Mouse (Mus musculus) midbrain, embryonic 12.5 days (tissue): ENCODE data around the gene Zfp609. TPM values are rescaled to one million over a fixed set of nuclear protein-coding genes. Genes with fewer than 3 reads are reported as not detected.
A peak's percentile ranks its signal among the peaks of the same experiment; 100 is the strongest.

Experiments
- ATAC-seq: fragments of 200-750 bp; cut with Nextera tagmentation; 2 replicates; pipeline ENCODE4 v1.8.0; 2017; ENCODE audit warnings: low read depth, moderate TSS enrichment, moderate library complexity; ENCODE audit not compliant: low FRiP score
- H3K27ac ChIP-seq: fragments of 300-500 bp; sonication (generic); replicated peaks from 2 replicates; pipeline ENCODE4 v1.5.1; 2016; ENCODE audit warnings: mild to moderate bottlenecking
- H3K27me3 ChIP-seq: fragments of 300-500 bp; sonication (generic); 2 replicates; pipeline ENCODE4 v1.6.1; 2016; ENCODE audit warnings: mild to moderate bottlenecking
- H3K36me3 ChIP-seq: fragments of 300-500 bp; sonication (generic); 2 replicates; pipeline ENCODE4 v1.6.1; 2016
- H3K4me1 ChIP-seq: fragments of 300-500 bp; sonication (generic); 2 replicates; pipeline ENCODE4 v1.6.1; 2016
- H3K4me2 ChIP-seq: fragments of 300-500 bp; sonication (generic); replicated peaks from 2 replicates; pipeline ENCODE4 v1.6.1; 2016; ENCODE audit warnings: mild to moderate bottlenecking, moderate library complexity
- H3K4me3 ChIP-seq: fragments of 300-500 bp; sonication (generic); 2 replicates; pipeline ENCODE4 v1.5.1; 2016; ENCODE audit warnings: mild to moderate bottlenecking
- H3K9ac ChIP-seq: fragments of 300-500 bp; sonication (generic); replicated peaks from 2 replicates; pipeline ENCODE4 v1.6.1; 2016; ENCODE audit warnings: mild to moderate bottlenecking, moderate library complexity
- H3K9me3 ChIP-seq: fragments of 300-500 bp; sonication (generic); 2 replicates; pipeline ENCODE4 v1.6.1; 2016; ENCODE audit warnings: mild to moderate bottlenecking
- WGBS: fragments of 180-500 bp; shearing (Covaris S2); methylation state at CpG from one replicate; pipeline ENCODE4 v1.1.7; 2016; 5-methylcytosine and 5-hydroxymethylcytosine counted together
- polyA plus RNA-seq: library from polyadenylated mRNA; unstranded; fragments of >200 nt; fragmentation: Nextera tagmentation; extraction: Ambion mirVana; gene quantifications from 2 replicates; pipeline ENCODE4 v1.2.1, GENCODE M21; 2016

Gene Zfp609
- polyA plus RNA-seq, 1 experiment from 2014 or later: 12.0 TPM

DNA sequence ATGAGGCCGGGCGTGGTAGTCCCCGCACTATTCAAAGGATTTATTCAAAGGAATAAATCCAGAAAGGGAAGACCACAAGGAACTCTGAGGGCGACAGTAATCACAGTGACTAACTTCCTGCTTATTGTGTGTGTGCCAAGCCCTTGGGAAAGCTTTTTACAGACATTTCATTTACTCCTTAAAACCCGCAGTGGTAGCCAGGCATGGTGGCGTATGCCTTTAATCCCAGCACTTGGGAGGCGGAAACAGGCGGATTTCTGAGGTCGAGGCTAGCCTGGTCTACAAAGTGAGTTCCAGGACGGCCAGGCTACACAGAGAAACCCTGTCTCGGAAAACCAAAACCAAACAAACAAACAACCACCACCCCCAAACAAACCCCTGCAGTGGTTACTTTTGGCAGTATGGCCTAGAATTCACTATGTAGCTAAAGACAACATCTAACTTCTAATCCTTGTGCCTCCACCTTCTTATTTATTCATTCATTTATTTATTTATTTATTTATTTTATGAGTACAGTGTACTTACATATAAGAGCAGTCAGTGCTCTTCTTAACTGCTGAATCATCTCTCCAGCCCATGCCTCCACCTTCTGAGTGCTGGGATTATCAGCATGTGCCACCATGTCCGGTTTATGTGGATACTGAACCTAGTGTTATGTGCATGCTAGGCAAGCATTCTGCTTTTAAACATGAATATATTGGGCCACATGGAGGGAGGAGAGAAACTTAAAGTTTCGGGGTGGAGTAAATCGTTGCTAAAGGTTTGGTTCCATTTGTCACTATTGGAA is 86.1 kb downstream of the Zfp609 start:
- 93% methylated on average over 14 of the region's 14 CpGs for WGBS
- no peak overlapping the region for H3K9ac ChIP-seq
- no peaks in the 10 kb centered on the region for H3K27me3 ChIP-seq
- H3K36me3 ChIP-seq: no peaks in the 10 kb centered on the region
- no peaks in the 10 kb centered on the region for H3K9me3 ChIP-seq
- no peak overlapping the region for H3K27ac ChIP-seq
- H3K4me2 ChIP-seq: no peak overlapping the region
- ATAC-seq: no peak
- H3K4me1 ChIP-seq: peaks cover 38% of the 10 kb centered on the region
- no peak overlapping the region for H3K4me3 ChIP-seq

DNA sequence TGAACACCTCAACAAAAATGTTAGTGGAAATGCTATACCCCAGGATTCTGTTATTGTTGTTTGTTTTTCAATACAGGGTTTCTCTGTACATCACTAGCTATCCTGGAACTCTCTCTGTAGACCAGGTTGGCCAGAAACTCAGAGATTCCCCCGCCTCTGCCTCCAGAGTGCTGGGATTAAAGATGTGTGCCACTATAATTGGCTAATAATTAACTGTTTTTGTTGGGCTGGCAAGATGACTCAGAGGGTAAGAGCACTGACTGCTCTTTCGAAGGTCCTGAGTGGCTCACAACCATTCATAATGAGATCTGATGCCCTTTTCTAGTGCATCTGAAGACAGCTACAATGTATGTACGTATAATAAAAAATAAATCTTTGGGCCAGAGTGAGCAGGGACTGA is 92.4 kb downstream of the Zfp609 start:
- no peaks in the 10 kb centered on the region for H3K27me3 ChIP-seq
- H3K9me3 ChIP-seq: no peaks in the 10 kb centered on the region
- no peaks in the 10 kb centered on the region for H3K4me1 ChIP-seq
- no peak overlapping the region for H3K9ac ChIP-seq
- no peak for ATAC-seq
- H3K4me3 ChIP-seq: no peak overlapping the region
- 91% methylated on average over 3 of the region's 3 CpGs for WGBS
- no peak overlapping the region for H3K27ac ChIP-seq
- no peak overlapping the region for H3K4me2 ChIP-seq
- H3K36me3 ChIP-seq: peaks cover 13% of the 10 kb centered on the region

DNA sequence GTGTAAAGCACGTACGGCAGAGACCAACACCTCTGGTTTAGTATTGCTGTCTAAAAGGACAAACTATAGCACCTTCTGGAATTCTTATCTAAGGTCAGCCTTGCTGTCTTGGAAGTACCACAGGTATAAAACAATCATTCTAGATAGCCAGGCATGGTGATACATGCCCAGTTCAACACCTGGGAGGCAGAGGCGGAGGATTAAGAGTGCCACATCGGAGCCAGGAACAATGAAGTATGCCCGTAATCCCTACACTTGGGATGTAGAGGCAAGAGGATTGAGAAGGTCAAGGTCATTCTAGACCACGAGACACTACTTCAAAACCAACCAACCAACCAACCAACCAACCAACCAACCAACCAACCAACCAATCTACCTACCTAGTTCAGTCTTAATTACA is 98.8 kb downstream of the Zfp609 start:
- Histone ChIP-seq H3K4me3 (no peak overlapping the region), H3K27ac (no peak overlapping the region), H3K9me3 (no peaks in the 10 kb centered on the region), H3K36me3 (peaks cover 23% of the 10 kb centered on the region), H3K9ac (no peak overlapping the region), H3K4me2 (no peak overlapping the region), H3K4me1 (peaks cover 32% of the 10 kb centered on the region), H3K27me3 (no peaks in the 10 kb centered on the region)
- no peak for ATAC-seq
- WGBS: 96% methylated on average over 6 of the region's 6 CpGs

DNA sequence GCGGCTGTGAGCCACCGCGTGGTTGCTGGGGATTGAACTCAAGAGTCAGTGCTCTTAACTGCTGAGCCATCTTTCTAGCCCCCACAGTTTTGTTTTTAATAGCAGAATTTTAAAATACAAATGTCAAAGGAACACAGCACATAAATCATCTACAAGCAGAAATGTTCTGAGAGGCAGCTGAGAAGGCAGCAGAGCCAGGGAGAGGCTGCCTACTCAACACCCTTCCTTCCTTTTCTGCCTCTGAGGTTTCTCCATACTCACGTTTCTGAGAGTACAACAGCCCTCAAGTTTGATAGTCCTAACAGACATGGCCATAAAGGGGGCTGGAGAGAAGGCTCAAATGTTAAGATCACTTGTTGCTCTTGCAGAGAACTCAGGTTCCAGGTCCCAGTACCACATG is 99.9 kb downstream of the Zfp609 start:
- ATAC-seq: no peak
- H3K27ac ChIP-seq: no peak overlapping the region
- H3K9me3 ChIP-seq: no peaks in the 10 kb centered on the region
- peaks cover 20% of the 10 kb centered on the region for H3K36me3 ChIP-seq
- H3K4me3 ChIP-seq: no peak overlapping the region
- WGBS: 97% methylated on average over 4 of the region's 4 CpGs
- no peak overlapping the region for H3K9ac ChIP-seq
- H3K27me3 ChIP-seq: no peaks in the 10 kb centered on the region
- no peak overlapping the region for H3K4me2 ChIP-seq
- peaks cover 34% of the 10 kb centered on the region for H3K4me1 ChIP-seq

DNA sequence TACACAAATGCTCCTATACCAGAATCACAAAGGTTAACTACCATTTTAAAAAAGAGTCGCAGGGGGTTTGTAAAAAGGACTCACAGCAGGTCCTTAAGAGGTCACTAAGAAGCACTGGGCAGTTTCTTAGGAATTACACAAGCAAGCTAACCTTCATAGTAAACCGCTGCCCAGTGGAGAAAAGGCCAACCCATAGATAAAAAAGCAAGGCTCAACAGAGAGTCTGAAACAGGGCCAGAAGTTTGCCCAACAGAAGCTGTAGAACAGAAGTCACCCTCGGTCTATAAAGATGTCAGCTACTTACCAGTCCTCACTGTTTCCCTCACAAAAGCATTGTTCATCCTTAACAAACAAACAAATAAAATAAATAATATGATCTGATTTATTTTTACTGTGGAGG is 100.9 kb downstream of the Zfp609 start:
- Histone ChIP-seq H3K36me3 (peaks cover 19% of the 10 kb centered on the region), H3K27ac (no peak overlapping the region), H3K9me3 (no peaks in the 10 kb centered on the region), H3K9ac (no peak overlapping the region), H3K4me3 (no peak overlapping the region), H3K4me1 (peaks cover 44% of the 10 kb centered on the region), H3K27me3 (no peaks in the 10 kb centered on the region), H3K4me2 (no peak overlapping the region)
- ATAC-seq: no peak
- 92% methylated on average over 3 of the region's 3 CpGs for WGBS

DNA sequence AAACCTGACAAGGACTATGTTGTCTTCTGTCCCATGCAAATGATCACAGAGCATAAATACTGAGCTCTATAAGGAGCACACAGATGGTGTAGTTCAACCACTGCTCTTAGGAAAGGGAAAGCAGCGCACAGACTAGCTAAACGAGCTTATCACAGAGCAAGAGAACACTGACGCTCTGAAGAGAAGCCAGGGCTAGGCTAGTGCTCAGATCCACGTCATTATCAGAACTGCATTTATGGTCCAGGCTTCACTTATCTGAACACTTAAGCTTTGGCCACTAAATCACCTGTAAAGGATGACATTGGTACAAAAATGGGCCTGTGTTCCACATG is 102.1 kb downstream of the Zfp609 start:
- peaks cover 13% of the 10 kb centered on the region for H3K36me3 ChIP-seq
- H3K27ac ChIP-seq: peak overlapping the region; percentile 73
- no peaks in the 10 kb centered on the region for H3K27me3 ChIP-seq
- WGBS: 42% methylated on average over 4 of the region's 4 CpGs
- H3K4me3 ChIP-seq: no peak overlapping the region
- peaks cover 49% of the 10 kb centered on the region for H3K4me1 ChIP-seq
- H3K9me3 ChIP-seq: no peaks in the 10 kb centered on the region
- H3K9ac ChIP-seq: 0 out of 2 replicates have a peak overlapping the region, but pooled peaks have one; percentile 24
- H3K4me2 ChIP-seq: 0 out of 2 replicates have a peak overlapping the region, but pooled peaks have one; percentile 21
- no peak for ATAC-seq

DNA sequence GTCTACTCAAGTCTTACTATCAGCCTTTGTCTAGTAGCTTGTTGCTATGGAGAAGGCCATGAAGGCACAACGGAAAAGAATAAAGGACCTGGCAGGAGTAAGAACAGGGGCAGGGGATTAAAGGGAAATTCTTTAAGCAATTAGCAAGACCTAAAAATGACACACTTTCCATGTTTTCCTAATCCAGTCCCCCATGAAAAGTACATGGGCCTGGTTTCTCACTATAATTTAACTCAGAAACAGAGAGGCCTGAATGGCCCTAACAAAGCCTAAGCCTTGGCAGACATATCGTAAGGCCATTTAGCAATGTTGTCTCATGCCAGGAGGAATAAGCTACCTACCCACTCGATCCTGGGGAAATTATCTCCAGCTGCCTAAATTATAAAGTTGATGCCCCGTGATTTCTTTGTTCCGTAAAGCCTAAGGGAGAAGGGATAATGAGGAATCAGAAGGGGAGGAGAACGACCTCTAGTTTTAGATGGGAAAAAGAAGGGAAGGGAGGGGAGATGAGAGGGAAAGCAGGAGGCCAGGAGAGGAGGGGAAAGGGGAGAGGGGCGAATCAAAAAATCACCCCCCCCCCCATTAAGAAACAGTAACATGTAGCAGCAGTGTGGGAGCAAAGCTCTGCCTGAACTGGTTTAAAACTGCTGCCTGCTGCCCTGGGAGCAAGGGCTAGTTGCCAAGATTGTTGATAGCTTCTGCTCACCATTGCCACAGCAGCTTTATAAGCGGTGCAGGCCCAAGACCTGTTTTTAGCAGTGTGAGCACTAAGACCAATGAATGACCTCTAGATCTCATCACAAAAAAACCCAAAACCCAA is 102.7 kb downstream of the Zfp609 start:
- WGBS: 13% methylated on average over 8 of the region's 8 CpGs
- H3K4me2 ChIP-seq: peak overlapping the region; percentile 21; the same call in 1 of the 2 replicates
- peak overlapping the region; percentile 28; the same call in 1 of the 2 replicates for H3K9ac ChIP-seq
- H3K9me3 ChIP-seq: no peaks in the 10 kb centered on the region
- H3K36me3 ChIP-seq: peaks cover 7% of the 10 kb centered on the region
- H3K27ac ChIP-seq: peak overlapping the region; percentile 73
- H3K4me1 ChIP-seq: peaks cover 48% of the 10 kb centered on the region
- H3K27me3 ChIP-seq: no peaks in the 10 kb centered on the region
- ATAC-seq: no peak
- no peak overlapping the region for H3K4me3 ChIP-seq

DNA sequence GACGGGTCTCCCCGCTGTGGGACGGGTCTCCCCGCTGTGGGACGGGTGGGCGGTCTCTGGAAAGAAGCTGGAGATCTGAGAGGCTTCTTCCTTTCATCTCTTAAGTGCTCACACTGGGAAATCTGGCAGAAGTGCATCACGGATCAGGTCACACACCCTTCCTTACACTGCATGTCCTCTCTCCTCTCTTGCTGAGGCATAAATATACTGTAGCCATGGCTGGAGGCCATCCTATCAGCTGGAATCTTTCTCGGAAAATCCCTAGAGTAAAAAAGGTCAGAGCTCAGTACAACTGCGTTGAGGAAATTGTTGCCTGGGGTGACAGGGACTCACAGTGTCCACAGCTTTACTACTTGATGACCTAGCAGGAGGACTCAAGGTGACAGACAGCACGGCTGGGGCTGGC is 106.2 kb downstream of the Zfp609 start:
- peaks cover 41% of the 10 kb centered on the region for H3K4me1 ChIP-seq
- no peaks in the 10 kb centered on the region for H3K9me3 ChIP-seq
- no peak overlapping the region for H3K9ac ChIP-seq
- H3K27ac ChIP-seq: no peak overlapping the region; the same call in 1 of the 2 replicates
- no peaks in the 10 kb centered on the region for H3K27me3 ChIP-seq
- no peaks in the 10 kb centered on the region for H3K36me3 ChIP-seq
- H3K4me2 ChIP-seq: no peak overlapping the region
- ATAC-seq: no peak; the same call in 1 of the 2 replicates
- H3K4me3 ChIP-seq: no peak overlapping the region
- WGBS: 62% methylated on average over 10 of the region's 10 CpGs

DNA sequence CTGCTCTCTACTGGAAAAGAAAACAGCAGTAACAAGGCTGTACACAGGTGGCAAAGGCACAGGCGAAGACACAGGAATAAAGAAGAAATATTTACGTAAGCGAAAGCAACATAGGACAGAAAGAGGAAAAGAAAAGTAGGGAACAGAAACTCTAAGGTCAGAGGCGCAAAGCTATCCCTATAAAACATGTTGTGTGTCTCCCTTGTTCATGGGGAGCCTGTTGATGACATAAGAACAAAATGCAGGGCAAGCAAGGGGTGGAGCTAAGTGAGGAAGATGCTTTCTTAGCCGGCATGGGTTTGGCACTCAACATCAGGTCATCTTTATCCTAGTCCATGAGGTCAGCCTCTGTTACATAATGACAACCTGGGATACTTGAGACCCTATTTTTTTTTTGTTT is 109.2 kb downstream of the Zfp609 start:
- Histone ChIP-seq H3K9me3 (no peaks in the 10 kb centered on the region), H3K27me3 (no peaks in the 10 kb centered on the region), H3K9ac (no peak overlapping the region), H3K4me3 (no peak overlapping the region), H3K4me2 (no peak overlapping the region), H3K4me1 (peaks cover 15% of the 10 kb centered on the region), H3K36me3 (no peaks in the 10 kb centered on the region), H3K27ac (no peak overlapping the region)
- WGBS: 92% methylated on average over 5 of the region's 5 CpGs
- ATAC-seq: no peak

DNA sequence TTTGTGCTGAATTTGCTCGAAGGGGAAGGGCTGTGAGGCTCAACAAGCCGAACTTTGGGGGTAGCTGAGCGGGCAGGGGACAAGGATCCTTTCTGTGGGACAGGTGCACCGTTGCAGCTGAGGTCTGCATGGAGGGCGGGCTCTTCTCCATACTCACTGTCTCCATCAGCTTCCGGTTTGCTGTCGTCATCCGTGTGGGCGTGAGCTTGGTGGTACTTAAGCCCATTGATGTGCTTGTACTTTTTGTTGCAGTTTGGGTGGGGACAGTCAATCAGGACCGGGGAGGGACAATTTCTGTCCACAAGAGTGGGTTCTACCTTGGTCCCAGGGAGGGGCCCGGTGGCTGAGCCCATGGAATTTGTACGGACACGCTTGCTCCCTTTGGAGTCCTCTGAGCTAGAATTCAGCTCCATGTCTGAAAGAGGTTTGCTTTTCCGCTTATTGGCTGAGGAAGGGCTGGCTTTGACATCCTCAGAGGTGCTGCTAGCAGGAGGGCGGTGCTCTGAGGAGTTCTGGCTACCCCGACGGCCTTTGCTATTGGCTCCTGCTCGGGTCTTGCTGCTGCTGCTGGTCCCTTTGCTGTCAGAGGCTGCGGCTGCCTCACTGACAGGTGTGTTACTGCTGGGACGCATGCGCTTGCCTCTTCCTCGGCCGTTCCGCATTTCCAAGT is 123.3 kb downstream of the Zfp609 start:
- no peak overlapping the region for H3K9ac ChIP-seq
- ATAC-seq: no peak
- H3K4me1 ChIP-seq: no peaks in the 10 kb centered on the region
- 91% methylated on average over 24 of the region's 24 CpGs for WGBS
- no peaks in the 10 kb centered on the region for H3K27me3 ChIP-seq
- H3K4me2 ChIP-seq: no peak overlapping the region
- H3K36me3 ChIP-seq: peaks cover 53% of the 10 kb centered on the region
- no peak overlapping the region for H3K4me3 ChIP-seq
- no peak overlapping the region for H3K27ac ChIP-seq
- no peaks in the 10 kb centered on the region for H3K9me3 ChIP-seq

DNA sequence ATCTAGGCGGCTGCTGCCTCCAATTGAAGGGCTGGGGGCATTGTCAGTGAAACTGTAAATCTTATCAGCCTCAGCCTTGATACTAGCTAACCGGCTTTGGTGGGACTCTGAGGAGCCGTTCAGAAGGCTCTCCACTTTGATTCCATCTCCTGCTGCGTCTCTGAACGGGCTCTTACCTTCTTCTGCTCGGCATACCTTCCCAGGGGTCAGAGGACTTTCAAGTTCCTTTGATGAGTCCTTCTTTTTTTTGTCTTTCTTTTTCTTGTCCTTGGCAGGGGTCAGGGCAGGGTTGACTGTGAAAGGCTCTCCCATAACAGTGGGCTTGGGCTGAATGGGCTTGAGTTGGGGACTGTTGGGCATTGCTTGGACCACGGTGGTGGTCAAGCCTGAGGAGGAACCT is 124.1 kb downstream of the Zfp609 start:
- Histone ChIP-seq H3K36me3 (peaks cover 61% of the 10 kb centered on the region), H3K4me2 (no peak overlapping the region), H3K9me3 (no peaks in the 10 kb centered on the region), H3K4me3 (no peak overlapping the region), H3K27ac (no peak overlapping the region), H3K4me1 (no peaks in the 10 kb centered on the region), H3K9ac (no peak overlapping the region), H3K27me3 (no peaks in the 10 kb centered on the region)
- 82% methylated on average over 7 of the region's 7 CpGs for WGBS
- no peak for ATAC-seq

DNA sequence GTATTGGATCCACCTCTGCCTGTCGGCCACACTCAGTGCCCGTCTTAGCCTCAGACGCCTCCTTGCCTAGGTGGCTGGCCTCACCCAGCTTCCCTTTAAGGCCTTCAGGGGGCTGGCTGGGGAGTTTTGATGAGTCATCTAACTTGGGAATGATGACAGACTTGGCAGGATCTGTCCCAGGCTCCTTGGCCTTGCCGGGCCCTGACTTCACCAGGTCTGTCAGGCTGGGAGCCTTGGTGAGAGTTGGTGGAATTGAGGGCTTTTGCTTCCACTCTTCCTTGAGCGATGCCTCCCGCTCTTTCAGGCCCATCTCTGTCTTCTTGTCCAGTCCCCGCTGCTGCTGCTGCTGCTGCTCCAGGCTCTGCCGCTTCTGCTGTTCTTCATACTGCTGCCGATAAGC is 125.1 kb downstream of the Zfp609 start:
- no peak overlapping the region for H3K27ac ChIP-seq
- no peaks in the 10 kb centered on the region for H3K4me1 ChIP-seq
- no peaks in the 10 kb centered on the region for H3K9me3 ChIP-seq
- ATAC-seq: no peak
- peaks cover 70% of the 10 kb centered on the region for H3K36me3 ChIP-seq
- no peak overlapping the region for H3K4me3 ChIP-seq
- WGBS: 96% methylated on average over 9 of the region's 9 CpGs
- H3K27me3 ChIP-seq: no peaks in the 10 kb centered on the region
- no peak overlapping the region for H3K4me2 ChIP-seq
- no peak overlapping the region for H3K9ac ChIP-seq
